ENCODE assay signal across 23 mouse cellular contexts in the genomic region with DNA sequence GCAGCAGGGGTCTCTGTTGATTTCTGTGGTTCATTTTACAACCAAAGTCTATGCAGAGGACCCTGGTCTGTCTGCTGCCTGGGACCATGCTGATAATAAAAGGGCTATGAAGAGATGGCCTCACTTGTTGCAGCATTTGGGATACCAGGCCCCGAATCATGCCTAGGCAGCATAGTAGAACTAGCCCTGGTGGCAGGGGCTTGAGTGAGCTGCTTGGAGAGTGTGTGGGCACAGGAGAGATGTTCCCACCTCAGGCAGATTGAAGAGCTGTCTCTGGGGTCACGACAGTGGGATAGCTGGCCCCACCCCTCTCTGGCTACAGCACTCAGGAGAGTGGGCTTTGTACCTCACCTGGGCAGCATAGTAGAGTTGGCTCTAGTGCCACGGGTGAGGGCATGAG. TPM values are rescaled to one million over a fixed set of nuclear protein-coding genes. Genes with fewer than 3 reads are reported as not detected.
DNase-seq lines count a peak whose midpoint lies in the region; ATAC-seq and TF ChIP-seq lines count a peak whose summit lies in the region.
"Had no signal": no experiment of that assay in that cellular context is flagged by ENCODE, and none has a peak within 500 bp of the region (broad histone marks: within the 10 kb centered on the region; RNA-seq: fewer than 3 reads in every experiment).

No protein-coding gene starts in this region.

- TF ChIP-seq CTCF in E14TG2a.4 (conservative IDR thresholded peaks at IDR 0.05; ENCODE audit: low read length), result no peak
- TF ChIP-seq CTCF in liver, embryonic 14.5 days (IDR thresholded peaks at IDR 0.05; ENCODE audit: low read depth), result no peak
- TF ChIP-seq CTCF in lung, postnatal 0 days (IDR thresholded peaks at IDR 0.05), result no peak

- no peak overlapping the region for H3K4me2 ChIP-seq in liver, embryonic 14.5 days (ENCODE audit: low read depth)
- H3K4me2 ChIP-seq in lung, postnatal 0 days (replicated peaks; ENCODE audit: low read depth, low read length), result no peak overlapping the region
- H3K4me2 ChIP-seq: embryonic facial prominence, embryonic 13.5 days; hindbrain, embryonic 15.5 days; lung, embryonic 15.5 days; neural tube, embryonic 13.5 days had no signal

- ATAC-seq in megakaryocyte, adult 5-6 weeks (ENCODE audit: poor library complexity, severe bottlenecking), result no peak
- no peak for ATAC-seq in liver, embryonic 14.5 days (ENCODE audit: insufficient read depth)
- no peak for ATAC-seq in lung, postnatal 0 days

- H3K9me3 ChIP-seq in megakaryocyte, embryonic 14.5 days, result no peaks in the 10 kb centered on the region
- H3K9me3 ChIP-seq in E14TG2a.4 (ENCODE audit: low read length), result peaks cover 76% of the 10 kb centered on the region
- H3K9me3 ChIP-seq in liver, embryonic 14.5 days (ENCODE audit: control insufficient read depth, low read length), result no peaks in the 10 kb centered on the region
- H3K9me3 ChIP-seq in lung, postnatal 0 days (ENCODE audit: low read length), result no peaks in the 10 kb centered on the region
- H3K9me3 ChIP-seq: embryonic facial prominence, embryonic 13.5 days; hindbrain, embryonic 15.5 days; limb, embryonic 10.5 days; lung, embryonic 15.5 days; midbrain, embryonic 10.5 days; neural tube, embryonic 13.5 days had no signal

- no peaks in the 10 kb centered on the region for H3K27me3 ChIP-seq in megakaryocyte, embryonic 14.5 days (replicated peaks)
- H3K27me3 ChIP-seq in E14TG2a.4 (ENCODE audit: insufficient read depth, low read length), result peaks cover 13% of the 10 kb centered on the region
- no peaks in the 10 kb centered on the region for H3K27me3 ChIP-seq in liver, embryonic 14.5 days (ENCODE audit: control insufficient read depth, insufficient read depth, low read length)
- H3K27me3 ChIP-seq in lung, postnatal 0 days (replicated peaks; ENCODE audit: insufficient read depth, low read length), result no peaks in the 10 kb centered on the region
- H3K27me3 ChIP-seq: embryonic facial prominence, embryonic 13.5 days; hindbrain, embryonic 15.5 days; lung, embryonic 15.5 days; neural tube, embryonic 13.5 days had no signal

- no peak for TF ChIP-seq EP300 in liver, embryonic 14.5 days (IDR thresholded peaks at IDR 0.05; ENCODE audit: low read depth)
- TF ChIP-seq EP300 in lung, postnatal 0 days (IDR thresholded peaks at IDR 0.05), result no peak

- DNase-seq in ZHBTc4 (ENCODE audit: low read depth, low spot score) (peak; percentile 76), MN1 (ENCODE audit: low spot score) (no peak)
- peak in 2 of 3 experiments; percentile 17 to 24 for DNase-seq in liver, embryonic 14.5 days (ENCODE audit: low read depth in 3 of 3, low spot score in 3 of 3)
- no peak for DNase-seq in layer of hippocampus, postnatal 14 days (ENCODE audit: low spot score in 2 of 2)
- DNase-seq in lung, postnatal 0 days (ENCODE audit: low spot score), result no peak
- DNase-seq: cerebellum, adult 18-20 months; kidney, adult 11 months; kidney, postnatal 25 days; layer of hippocampus, postnatal 36 days had no signal

- peak overlapping the region; percentile 72 for H3K4me3 ChIP-seq in megakaryocyte, embryonic 14.5 days (replicated peaks)
- H3K4me3 ChIP-seq in E14TG2a.4 (replicated peaks; ENCODE audit: low read length), result peak overlapping the region; percentile 35
- H3K4me3 ChIP-seq in liver, embryonic 14.5 days (ENCODE audit: insufficient read depth in 1 of 2, low read depth in 2 of 2, low read length in 2 of 2), result no peak overlapping the region
- H3K4me3 ChIP-seq in lung, postnatal 0 days (ENCODE audit: low read depth, low read length), result no peak overlapping the region
- H3K4me3 ChIP-seq: embryonic facial prominence, embryonic 13.5 days; hindbrain, embryonic 15.5 days; limb, embryonic 10.5 days; lung, embryonic 15.5 days; midbrain, embryonic 10.5 days; neural tube, embryonic 13.5 days had no signal

- peaks cover 77% of the 10 kb centered on the region for H3K4me1 ChIP-seq in megakaryocyte, embryonic 14.5 days
- H3K4me1 ChIP-seq in E14TG2a.4 (replicated peaks; ENCODE audit: low read depth, low read length), result no peaks in the 10 kb centered on the region
- H3K4me1 ChIP-seq in liver, embryonic 14.5 days (replicated peaks; ENCODE audit: control insufficient read depth in 2 of 2, insufficient read depth in 2 of 2, low read length in 1 of 2), result peaks cover 30 to 54% of the 10 kb centered on the region in 2 experiments
- no peaks in the 10 kb centered on the region for H3K4me1 ChIP-seq in lung, postnatal 0 days (ENCODE audit: insufficient read depth, low read depth, low read length)

- no peaks in the 10 kb centered on the region for H3K36me3 ChIP-seq in megakaryocyte, embryonic 14.5 days (replicated peaks; ENCODE audit: low read length)
- H3K36me3 ChIP-seq in E14TG2a.4 (ENCODE audit: insufficient read depth, low read length), result peaks cover 36% of the 10 kb centered on the region
- no peaks in the 10 kb centered on the region for H3K36me3 ChIP-seq in liver, embryonic 14.5 days (replicated peaks; ENCODE audit: control insufficient read depth, insufficient read depth, low read depth)
- no peaks in the 10 kb centered on the region for H3K36me3 ChIP-seq in lung, postnatal 0 days (ENCODE audit: insufficient read depth, low read length)
- H3K36me3 ChIP-seq: embryonic facial prominence, embryonic 13.5 days; hindbrain, embryonic 15.5 days; limb, embryonic 10.5 days; lung, embryonic 15.5 days; midbrain, embryonic 10.5 days; neural tube, embryonic 13.5 days had no signal

- 48% methylated on average over 3 of the region's 3 CpGs for WGBS in liver, embryonic 14.5 days (ENCODE audit: insufficient replicate concordance)
- WGBS in lung, postnatal 0 days, result 75% methylated on average over 3 of the region's 3 CpGs

- H3K27ac ChIP-seq in liver, embryonic 14.5 days, result 0 out of 2 replicates have a peak overlapping the region, but pooled peaks have one; percentile 19
- H3K27ac ChIP-seq in lung, postnatal 0 days (ENCODE audit: low read length), result no peak overlapping the region
- H3K27ac ChIP-seq: embryonic facial prominence, embryonic 13.5 days; hindbrain, embryonic 15.5 days; limb, embryonic 10.5 days; lung, embryonic 15.5 days; midbrain, embryonic 10.5 days; neural tube, embryonic 13.5 days had no signal

- H3K9ac ChIP-seq in liver, embryonic 14.5 days (replicated peaks), result no peak overlapping the region
- H3K9ac ChIP-seq in lung, postnatal 0 days (replicated peaks; ENCODE audit: low read depth), result no peak overlapping the region
- H3K9ac ChIP-seq: embryonic facial prominence, embryonic 13.5 days; hindbrain, embryonic 15.5 days; lung, embryonic 15.5 days; neural tube, embryonic 13.5 days had no signal

RNA-seq across cellular contexts. Expression of a gene that starts 38.0 kb away (rescaled TPM):
- 0.30 TPM in 1 of 2 replicates, not detected in the other for polyA plus RNA-seq in megakaryocyte, embryonic 14.5 days (2012; ENCODE audit: insufficient read depth, low replicate concordance)
- total RNA-seq in megakaryocyte, adult 5-6 weeks (2015), result 119 and 127 TPM in 2 replicates
- total RNA-seq in megakaryocyte, adult 5-6 weeks (2017), result 94.4 and 94.8 TPM in 2 replicates
- polyA plus RNA-seq in liver, embryonic 14.5 days (2012; rRNA removed), result 0.70 and 1.4 TPM in 2 replicates
- 2.0 and 2.4 TPM in 2 replicates for polyA plus RNA-seq in liver, embryonic 14.5 days (2014; fragmentation: Nextera tagmentation; extraction: Ambion mirVana)
- under 1 TPM; 0.57 to 0.62 TPM for total RNA-seq in layer of hippocampus, postnatal 14 days (2021)
- polyA plus RNA-seq in lung, postnatal 0 days (2015; fragmentation: Nextera tagmentation; extraction: Ambion mirVana), result 8.2 and 9.9 TPM in 2 replicates

RNA-seq across cellular contexts. Expression of a gene that starts 47.7 kb away (rescaled TPM):
- polyA plus RNA-seq in megakaryocyte, embryonic 14.5 days (2012; ENCODE audit: insufficient read depth, low replicate concordance), result not detected in 2 replicates
- 0.23 and 1.0 TPM in 2 replicates for total RNA-seq in megakaryocyte, adult 5-6 weeks (2015)
- 0.33 TPM in 1 of 2 replicates, not detected in the other for total RNA-seq in megakaryocyte, adult 5-6 weeks (2017)
- polyA plus RNA-seq in liver, embryonic 14.5 days (2012; rRNA removed), result 0.04 TPM in 1 of 2 replicates, not detected in the other
- not detected in 2 replicates for polyA plus RNA-seq in liver, embryonic 14.5 days (2014; fragmentation: Nextera tagmentation; extraction: Ambion mirVana)
- not detected for total RNA-seq in layer of hippocampus, postnatal 14 days (2021)
- polyA plus RNA-seq in lung, postnatal 0 days (2015; fragmentation: Nextera tagmentation; extraction: Ambion mirVana), result not detected in 2 replicates
- total RNA-seq: common myeloid progenitor, adult 5-6 weeks; layer of hippocampus, postnatal 36 days; monocyte, adult 5-6 weeks had no signal
- polyA plus RNA-seq: brain, embryonic 14.5 days; embryonic facial prominence, embryonic 13.5 days; heart, embryonic 16.5 days; hindbrain, embryonic 15.5 days; limb, embryonic 10.5 days; lung, embryonic 15.5 days; midbrain, embryonic 10.5 days; neural tube, embryonic 13.5 days; thymus, postnatal 0 days had no signal

Comparison
In these comparisons a context has a peak if more than half of its experiments do, and no peak if none do; other contexts are left out.
1. H3K4me3 ChIP-seq: peak in megakaryocyte, embryonic 14.5 days (single experiment) and E14TG2a.4 (single experiment); none in liver, embryonic 14.5 days (0 of 2) and lung, postnatal 0 days (single experiment).
2. DNase-seq: peak in ZHBTc4 (single experiment) and liver, embryonic 14.5 days (2 of 3); none in MN1 (single experiment), layer of hippocampus, postnatal 14 days (0 of 2) and lung, postnatal 0 days (single experiment).